Mouse (Mus musculus): ENCODE data around the gene Nhp2. TPM values are rescaled to one million over a fixed set of nuclear protein-coding genes. Genes with fewer than 3 reads are reported as not detected.

Gene Nhp2
- 10 to 100 TPM; 45.0 to 46.2 TPM for total RNA-seq (2021)
- long read RNA-seq, experiment 1, transcript Nhp2-202 (4 exons, 1,042 nt) = major isoform, 46 of 52 reads
- long read RNA-seq, experiment 1, partial matches to known transcripts = 2 of 52 reads
- long read RNA-seq, experiment 1, other reads (novel, unspliced or antisense) = 0 of 52 reads
- long read RNA-seq, experiment 2, transcript Nhp2-202 (4 exons, 1,042 nt) = major isoform, 21 of 23 reads
- long read RNA-seq, experiment 2, partial matches to known transcripts = 0 of 23 reads
- long read RNA-seq, experiment 2, other reads (novel, unspliced or antisense) = 0 of 23 reads

- peak; percentile 85 to 90 for DNase-seq (ENCODE audit: extremely low spot score in 1 of 2, low spot score in 2 of 2)
- intact Hi-C loops (cut with DNase I) = loop anchor here (1.0 to 5.0 kb wide), 2 partner anchors 12 to 33 kb away; partner anchors contain the start of genes D930048N14Rik and N4bp3
- TF ChIP-seq CTCF (IDR thresholded peaks at IDR 0.05) = no peak; the same call in 1 of the 2 replicates
- Histone ChIP-seq H3K4me3 (peak within 1 kb of the TSS; percentile 77), H3K27ac (peak within 1 kb of the TSS; percentile 60; the same call in 1 of the 2 replicates)
These were observed at the start of gene Nhp2 for GRCm38 (mm10) chr11:51619409-51620060. Nhp2 (plus strand) TSS chr11:51619735.

DNA sequence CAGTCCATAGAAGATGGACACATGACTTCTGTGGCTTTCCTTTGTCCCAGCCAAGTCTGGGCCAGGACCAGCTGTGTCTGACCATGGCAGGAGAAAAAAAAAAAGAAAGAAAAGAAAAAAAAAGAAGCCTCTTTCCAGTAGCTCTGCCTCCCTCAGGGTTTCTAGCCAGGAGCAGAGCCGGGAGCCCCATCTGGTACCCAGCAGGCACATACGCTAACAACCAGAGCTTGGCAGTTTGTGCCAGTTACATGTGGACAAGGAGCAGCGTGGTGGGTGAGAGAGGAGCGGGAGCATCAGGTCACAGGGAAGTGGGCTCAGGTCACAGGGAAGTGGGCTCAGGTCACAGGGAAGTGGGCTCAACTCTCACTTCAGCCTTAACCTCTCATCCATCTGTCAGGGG is 43.1 kb upstream of the Nhp2 start:
- no peak for TF ChIP-seq CTCF (IDR thresholded peaks at IDR 0.05)
- H3K27ac ChIP-seq = no peak overlapping the region
- no peak for DNase-seq (ENCODE audit: extremely low spot score in 1 of 2, low spot score in 2 of 2)
- intact Hi-C loops (cut with DNase I) = no loop called here
- H3K4me3 ChIP-seq = no peak overlapping the region

DNA sequence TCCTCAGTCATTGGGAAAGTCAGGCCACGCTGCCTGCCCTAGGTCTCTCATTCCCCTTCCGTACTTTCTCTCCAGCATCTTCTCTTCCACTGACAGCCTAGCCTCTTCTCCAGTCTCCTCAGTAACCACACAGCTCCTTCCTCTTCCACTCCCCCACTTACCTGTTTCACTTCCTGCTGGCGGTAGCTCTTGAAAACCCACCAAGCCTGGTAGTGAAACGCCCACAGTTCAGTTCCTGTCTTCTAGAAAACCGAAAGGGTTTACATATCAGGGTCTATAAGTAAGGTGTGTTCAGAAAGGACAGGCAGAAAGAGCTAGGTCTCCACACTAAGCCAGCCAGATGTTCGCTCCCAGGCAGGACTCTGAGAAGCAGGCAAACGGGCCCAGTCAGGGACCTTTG is 41.9 kb upstream of the Nhp2 start:
- no peak overlapping the region for H3K27ac ChIP-seq
- DNase-seq (ENCODE audit: extremely low spot score in 1 of 2, low spot score in 2 of 2) = no peak
- TF ChIP-seq CTCF (IDR thresholded peaks at IDR 0.05) = no peak
- no peak overlapping the region for H3K4me3 ChIP-seq
- intact Hi-C loops (cut with DNase I) = no loop called here

- intact Hi-C loops (cut with DNase I) = no loop called here
- DNase-seq (ENCODE audit: extremely low spot score in 1 of 2, low spot score in 2 of 2) = no peak
- no peak overlapping the region for H3K4me3 ChIP-seq
- TF ChIP-seq CTCF (IDR thresholded peaks at IDR 0.05) = no peak
- H3K27ac ChIP-seq = no peak overlapping the region
These were observed 40.5 kb upstream of the Nhp2 start for GRCm38 (mm10) chr11:51579024-51579423.

DNA sequence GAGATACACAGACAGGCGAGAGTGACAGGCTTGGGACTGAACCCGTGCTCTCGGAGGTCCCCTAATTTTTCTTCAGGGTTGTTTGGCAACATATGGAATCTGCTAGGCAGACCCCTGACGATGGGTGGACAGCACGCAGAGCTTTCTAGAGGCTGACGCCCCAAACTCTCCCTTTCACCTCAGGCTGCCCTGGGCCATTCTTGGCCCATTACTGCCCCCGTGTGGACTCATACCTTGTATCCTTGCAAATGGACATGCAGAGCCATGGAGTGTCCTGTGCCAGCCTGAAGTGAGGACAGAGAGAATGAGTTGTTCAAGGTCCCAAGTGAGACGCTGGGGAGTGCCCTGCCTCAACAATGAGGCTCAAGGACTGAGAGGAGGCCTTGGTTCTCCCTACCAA is 36.8 kb upstream of the Nhp2 start:
- H3K4me3 ChIP-seq = no peak overlapping the region
- no peak overlapping the region for H3K27ac ChIP-seq
- intact Hi-C loops (cut with DNase I) = loop anchor here (2.0 to 5.0 kb wide), 2 partner anchors 45 to 294 kb away; partner anchors contain the start of gene Col23a1
- peak; percentile 45 to 51 for DNase-seq (ENCODE audit: extremely low spot score in 1 of 2, low spot score in 2 of 2)
- peak; percentile 58 for TF ChIP-seq CTCF (IDR thresholded peaks at IDR 0.05)

DNA sequence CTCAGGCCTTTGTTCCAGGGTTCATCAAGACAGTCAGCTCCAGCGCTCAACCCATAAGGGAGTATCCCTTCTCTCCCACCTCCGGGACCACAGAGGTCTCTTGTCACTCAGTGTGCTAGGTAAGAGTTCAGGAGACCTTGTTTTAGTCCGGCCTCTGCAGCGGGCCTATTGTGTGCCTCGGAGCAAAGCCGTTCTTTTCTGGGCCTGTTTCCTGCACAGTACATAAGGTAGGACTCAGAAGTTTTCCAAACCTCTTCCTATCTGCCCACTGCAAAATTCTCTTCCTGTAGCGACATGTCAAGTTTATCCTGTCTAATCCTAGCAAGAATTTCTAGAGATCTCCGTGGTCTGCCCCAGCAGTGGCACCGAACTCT is 35.5 kb upstream of the Nhp2 start:
- Histone ChIP-seq H3K27ac (peak overlapping the region; percentile 98), H3K4me3 (peak overlapping the region; percentile 74)
- no peak for TF ChIP-seq CTCF (IDR thresholded peaks at IDR 0.05)
- intact Hi-C loops (cut with DNase I) = loop anchor here (1.0 to 5.0 kb wide), 2 partner anchors 47 to 51 kb away; partner anchors contain the start of gene Rmnd5b
- DNase-seq (ENCODE audit: extremely low spot score in 1 of 2, low spot score in 2 of 2) = no peak

GRCm38 (mm10) chr11:51584431-51585248 is 34.9 kb upstream of the Nhp2 start, which contains the start of gene Phykpl:
Phykpl (plus strand) TSS chr11:51584757.
- intact Hi-C loops (cut with DNase I) = loop anchor here (1.0 to 5.0 kb wide), 2 partner anchors 47 to 51 kb away; partner anchors contain the start of gene Rmnd5b
- Histone ChIP-seq H3K27ac (peak within 1 kb of the TSS; percentile 98), H3K4me3 (peak within 1 kb of the TSS; percentile 74)
- peak; percentile 27 for TF ChIP-seq CTCF (IDR thresholded peaks at IDR 0.05)
- DNase-seq (ENCODE audit: extremely low spot score in 1 of 2, low spot score in 2 of 2) = peak; percentile 94 to 96

GRCm38 (mm10) chr11:51585608-51586252 is 33.8 kb upstream of the Nhp2 start:
- intact Hi-C loops (cut with DNase I) = no loop called here
- Histone ChIP-seq H3K4me3 (no peak overlapping the region; the same call in 1 of the 2 replicates), H3K27ac (no peak overlapping the region)
- TF ChIP-seq CTCF (IDR thresholded peaks at IDR 0.05) = no peak
- no peak for DNase-seq (ENCODE audit: extremely low spot score in 1 of 2, low spot score in 2 of 2)

- no peak overlapping the region for H3K4me3 ChIP-seq
- no peak for TF ChIP-seq CTCF (IDR thresholded peaks at IDR 0.05)
- intact Hi-C loops (cut with DNase I) = no loop called here
- no peak for DNase-seq (ENCODE audit: extremely low spot score in 1 of 2, low spot score in 2 of 2)
- H3K27ac ChIP-seq = no peak overlapping the region
These were observed 33.1 kb upstream of the Nhp2 start for GRCm38 (mm10) chr11:51586411-51586810.

GRCm38 (mm10) chr11:51587059-51587458 is 32.5 kb upstream of the Nhp2 start:
- intact Hi-C loops (cut with DNase I) = no loop called here
- no peak for TF ChIP-seq CTCF (IDR thresholded peaks at IDR 0.05)
- no peak overlapping the region for H3K4me3 ChIP-seq
- no peak overlapping the region for H3K27ac ChIP-seq
- no peak for DNase-seq (ENCODE audit: extremely low spot score in 1 of 2, low spot score in 2 of 2)

GRCm38 (mm10) chr11:51588833-51589232 is 30.7 kb upstream of the Nhp2 start:
- intact Hi-C loops (cut with DNase I) = no loop called here
- H3K4me3 ChIP-seq = no peak overlapping the region

More at GRCm38 (mm10) chr11:51588833-51589232, 30.7 kb upstream of the Nhp2 start:
- no peak for DNase-seq (ENCODE audit: extremely low spot score in 1 of 2, low spot score in 2 of 2)
- no peak; the same call in 1 of the 2 replicates for TF ChIP-seq CTCF (IDR thresholded peaks at IDR 0.05)
- H3K27ac ChIP-seq = no peak overlapping the region
